Mouse (Mus musculus): ENCODE data around the gene Lrrc66. TPM values are rescaled to one million over a fixed set of nuclear protein-coding genes. Genes with fewer than 3 reads are reported as not detected.
A peak's percentile ranks its signal among the peaks of the same experiment; 100 is the strongest.

The Lrrc66 gene
- total RNA-seq, 1 experiment: not detected

DNA sequence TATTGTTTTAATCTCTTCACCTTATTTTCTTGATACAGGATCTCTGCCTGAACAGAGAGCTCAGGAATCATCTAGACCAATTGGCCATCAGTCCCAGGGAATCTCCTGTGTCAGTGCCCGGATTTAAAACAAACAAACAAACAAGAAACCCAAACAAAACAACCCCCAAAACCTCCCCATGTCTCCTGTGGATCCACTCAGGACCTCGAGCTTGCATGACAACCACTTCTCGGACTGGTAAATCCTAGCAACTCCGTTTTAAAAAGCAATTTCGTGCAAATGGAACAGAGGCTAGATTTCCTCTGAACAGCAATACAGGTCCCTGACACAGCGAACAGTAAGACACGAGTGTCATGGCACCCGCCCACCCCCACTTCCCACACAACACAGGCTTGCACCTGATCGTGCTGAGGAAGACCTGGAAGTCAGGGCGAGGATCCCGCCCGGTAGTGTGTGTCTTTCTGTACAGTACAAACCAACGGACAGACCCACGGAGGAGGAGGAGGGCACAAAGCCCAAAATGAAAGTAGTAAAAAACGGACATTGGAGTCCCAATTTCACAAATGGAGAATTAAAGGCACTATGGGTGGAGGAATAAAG lies 18.1 kb upstream of the Lrrc66 start:
- H3K9ac ChIP-seq (ENCODE audit: insufficient read depth, low read depth, low read length, poor library complexity, severe bottlenecking): no peak overlapping the region
- H3K4me1 ChIP-seq (ENCODE audit: control insufficient read depth in 2 of 2, insufficient read depth in 2 of 2, low read length in 2 of 2, poor library complexity in 1 of 2): peaks cover 0 to 4% of the 10 kb centered on the region in 2 experiments; a peak in 1 of 4 replicates
- no peak for DNase-seq (ENCODE audit: low read depth, low spot score)

DNA sequence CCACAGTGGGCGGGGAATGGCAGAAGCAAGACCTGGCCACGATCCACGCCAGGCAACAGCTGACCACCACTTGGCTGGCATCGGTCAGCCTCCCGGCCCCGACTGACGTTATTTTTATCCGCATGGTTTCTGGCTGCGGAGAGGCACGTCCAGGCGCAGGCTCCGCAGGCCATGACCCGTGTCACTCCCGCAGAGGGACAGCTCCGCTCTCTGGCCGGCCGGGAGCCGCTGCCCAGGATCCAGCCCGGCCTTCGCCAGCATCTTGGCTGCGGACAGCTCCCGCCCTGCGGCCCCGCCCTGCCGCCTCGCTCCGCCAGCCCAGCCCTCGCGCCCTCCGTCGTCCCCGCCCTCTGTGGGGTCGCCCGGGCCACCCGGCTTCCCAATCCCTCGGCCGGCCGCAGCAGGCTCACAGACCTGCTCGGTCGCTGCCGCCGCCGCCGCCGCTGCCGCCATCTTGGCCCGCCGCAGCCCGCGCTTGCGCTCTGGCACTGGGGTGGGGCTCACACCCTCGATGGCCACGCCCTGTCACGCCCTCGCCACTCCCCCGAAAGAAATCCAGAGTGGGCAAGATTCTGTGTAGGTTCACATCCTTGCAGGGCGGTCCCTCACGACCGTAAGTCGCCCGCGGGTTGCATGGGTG lies 15.1 kb upstream of the Lrrc66 start, which contains the start of gene Sgcb:
TSS of gene Sgcb (minus strand) at position 530 of the 640 bp plus-strand sequence.
- no peaks in the 10 kb centered on the region for H3K9me3 ChIP-seq (ENCODE audit: control insufficient read depth, insufficient read depth, low read depth, low read length)
- H3K9ac ChIP-seq (ENCODE audit: insufficient read depth, low read depth, low read length, poor library complexity, severe bottlenecking): peak within 1 kb of the TSS; percentile 51
- peak; percentile 49 for DNase-seq (ENCODE audit: low read depth, low spot score)
- H3K4me3 ChIP-seq (ENCODE audit: insufficient read depth in 1 of 2, low read depth in 1 of 2, low read length in 2 of 2, poor library complexity in 1 of 2, severe bottlenecking in 1 of 2): peak within 1 kb of the TSS; percentile 69 to 71
- TF ChIP-seq CHD2 (IDR thresholded peaks at IDR 0.05; ENCODE audit: low read depth, low read length) (no peak), HCFC1 (IDR thresholded peaks at IDR 0.05; ENCODE audit: borderline replicate concordance, insufficient read depth, low read length) (no peak), ZNF384 (IDR thresholded peaks at IDR 0.05; ENCODE audit: low read depth, low read length) (no peak), MAFK (IDR thresholded peaks at IDR 0.05; ENCODE audit: insufficient read depth, low read depth, low read length) (no peak), ZC3H11A (IDR thresholded peaks at IDR 0.05; ENCODE audit: borderline replicate concordance, low read depth, low read length) (no peak)
- in situ Hi-C loops (cut with MboI; ENCODE audit: low sequenced_read_pairs in 2 of 2, unreplicated experiment in 2 of 2): no loop called here
- peaks cover 0 to 4% of the 10 kb centered on the region in 2 experiments; a peak in 1 of 4 replicates for H3K4me1 ChIP-seq (ENCODE audit: control insufficient read depth in 2 of 2, insufficient read depth in 2 of 2, low read length in 2 of 2, poor library complexity in 1 of 2)
- no peak within 1 kb of the TSS for H3K27ac ChIP-seq (ENCODE audit: insufficient read depth, low read depth, low read length, poor library complexity, severe bottlenecking)
- no peaks in the 10 kb centered on the region for H3K36me3 ChIP-seq (ENCODE audit: control insufficient read depth, insufficient read depth, low read length, poor library complexity, severe bottlenecking)

More for the DNA sequence above, 18.1 kb upstream of the Lrrc66 start:
- no peak for TF ChIP-seq ZNF384 (IDR thresholded peaks at IDR 0.05; ENCODE audit: low read depth, low read length)
- no peak for TF ChIP-seq ZC3H11A (IDR thresholded peaks at IDR 0.05; ENCODE audit: borderline replicate concordance, low read depth, low read length)
- TF ChIP-seq HCFC1 (IDR thresholded peaks at IDR 0.05; ENCODE audit: borderline replicate concordance, insufficient read depth, low read length): no peak
- TF ChIP-seq CHD2 (IDR thresholded peaks at IDR 0.05; ENCODE audit: low read depth, low read length): no peak
- no peak for TF ChIP-seq MAFK (IDR thresholded peaks at IDR 0.05; ENCODE audit: insufficient read depth, low read depth, low read length)
- Histone ChIP-seq H3K27ac (ENCODE audit: insufficient read depth, low read depth, low read length, poor library complexity, severe bottlenecking) (no peak overlapping the region), H3K36me3 (ENCODE audit: control insufficient read depth, insufficient read depth, low read length, poor library complexity, severe bottlenecking) (no peaks in the 10 kb centered on the region), H3K4me3 (ENCODE audit: insufficient read depth in 1 of 2, low read depth in 1 of 2, low read length in 2 of 2, poor library complexity in 1 of 2, severe bottlenecking in 1 of 2) (peak overlapping the region in 1 of 2 experiments; percentile 60; a peak in 2 of 4 replicates), H3K9me3 (ENCODE audit: control insufficient read depth, insufficient read depth, low read depth, low read length) (no peaks in the 10 kb centered on the region)
- in situ Hi-C loops (cut with MboI; ENCODE audit: low sequenced_read_pairs in 2 of 2, unreplicated experiment in 2 of 2): no loop called here

DNA sequence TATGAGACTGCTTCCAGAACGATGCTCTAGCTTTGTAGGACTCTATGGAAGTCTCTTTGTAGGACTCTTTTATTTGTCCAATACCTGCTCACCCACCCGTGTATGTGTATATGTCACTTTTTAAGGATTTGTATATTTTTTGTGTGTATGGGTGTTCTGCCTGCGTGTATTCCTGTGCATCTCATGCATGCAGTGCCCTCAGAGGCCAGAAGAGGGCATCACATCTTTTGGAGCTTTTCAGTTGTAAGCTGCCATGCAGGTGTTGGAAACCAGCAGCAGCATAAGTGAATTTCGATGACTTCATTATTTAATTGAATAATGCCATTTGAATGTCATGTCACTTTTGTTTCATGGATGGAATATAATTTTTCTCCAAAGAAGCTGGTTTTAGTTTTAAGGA lies 9.8 kb upstream of the Lrrc66 start:
- Histone ChIP-seq H3K36me3 (ENCODE audit: control insufficient read depth, insufficient read depth, low read length, poor library complexity, severe bottlenecking) (no peaks in the 10 kb centered on the region), H3K9ac (ENCODE audit: insufficient read depth, low read depth, low read length, poor library complexity, severe bottlenecking) (no peak overlapping the region), H3K27ac (ENCODE audit: insufficient read depth, low read depth, low read length, poor library complexity, severe bottlenecking) (no peak overlapping the region), H3K9me3 (ENCODE audit: control insufficient read depth, insufficient read depth, low read depth, low read length) (no peaks in the 10 kb centered on the region), H3K4me3 (ENCODE audit: insufficient read depth in 1 of 2, low read depth in 1 of 2, low read length in 2 of 2, poor library complexity in 1 of 2, severe bottlenecking in 1 of 2) (no peak overlapping the region), H3K4me1 (ENCODE audit: control insufficient read depth in 2 of 2, insufficient read depth in 2 of 2, low read length in 2 of 2, poor library complexity in 1 of 2) (no peaks in the 10 kb centered on the region)
- TF ChIP-seq ZNF384 (IDR thresholded peaks at IDR 0.05; ENCODE audit: low read depth, low read length) (no peak), ZC3H11A (IDR thresholded peaks at IDR 0.05; ENCODE audit: borderline replicate concordance, low read depth, low read length) (peak; percentile 42)
- peak; percentile 62 for DNase-seq (ENCODE audit: low read depth, low spot score)
- in situ Hi-C loops (cut with MboI; ENCODE audit: low sequenced_read_pairs in 2 of 2, unreplicated experiment in 2 of 2): no loop called here

DNA sequence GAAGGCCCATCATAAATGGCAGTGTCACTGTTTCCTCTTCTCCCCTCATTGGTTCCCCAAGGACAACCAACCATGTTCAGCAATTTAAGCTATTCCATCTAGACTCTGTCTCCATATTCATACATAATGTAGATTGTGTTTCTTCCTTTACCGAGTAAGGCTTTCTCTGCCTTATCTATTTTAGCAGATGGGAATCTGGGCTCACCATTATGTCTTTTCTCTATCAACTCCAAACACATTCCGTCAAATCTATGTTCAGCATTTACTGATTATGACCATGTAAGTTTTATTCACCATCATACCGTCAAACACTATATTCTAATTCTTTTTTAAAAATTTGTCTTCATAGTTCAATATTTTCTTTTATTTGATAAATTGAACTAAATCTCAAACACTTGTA lies 8.7 kb upstream of the Lrrc66 start:
- Histone ChIP-seq H3K4me1 (ENCODE audit: control insufficient read depth in 2 of 2, insufficient read depth in 2 of 2, low read length in 2 of 2, poor library complexity in 1 of 2) (no peaks in the 10 kb centered on the region), H3K9ac (ENCODE audit: insufficient read depth, low read depth, low read length, poor library complexity, severe bottlenecking) (no peak overlapping the region), H3K4me3 (ENCODE audit: insufficient read depth in 1 of 2, low read depth in 1 of 2, low read length in 2 of 2, poor library complexity in 1 of 2, severe bottlenecking in 1 of 2) (no peak overlapping the region), H3K27ac (ENCODE audit: insufficient read depth, low read depth, low read length, poor library complexity, severe bottlenecking) (no peak overlapping the region), H3K9me3 (ENCODE audit: control insufficient read depth, insufficient read depth, low read depth, low read length) (no peaks in the 10 kb centered on the region), H3K36me3 (ENCODE audit: control insufficient read depth, insufficient read depth, low read length, poor library complexity, severe bottlenecking) (no peaks in the 10 kb centered on the region)
- DNase-seq (ENCODE audit: low read depth, low spot score): no peak
- in situ Hi-C loops (cut with MboI; ENCODE audit: low sequenced_read_pairs in 2 of 2, unreplicated experiment in 2 of 2): no loop called here
- TF ChIP-seq HCFC1 (IDR thresholded peaks at IDR 0.05; ENCODE audit: borderline replicate concordance, insufficient read depth, low read length): no peak
- TF ChIP-seq ZNF384 (IDR thresholded peaks at IDR 0.05; ENCODE audit: low read depth, low read length): no peak
- TF ChIP-seq CHD2 (IDR thresholded peaks at IDR 0.05; ENCODE audit: low read depth, low read length): no peak
- TF ChIP-seq MAFK (IDR thresholded peaks at IDR 0.05; ENCODE audit: insufficient read depth, low read depth, low read length): no peak
- no peak for TF ChIP-seq ZC3H11A (IDR thresholded peaks at IDR 0.05; ENCODE audit: borderline replicate concordance, low read depth, low read length)

Data from ES-E14 (cell line).